Mouse (Mus musculus): ENCODE measurements around the gene Klf5. TPM values are rescaled to one million over a fixed set of nuclear protein-coding genes. Genes with fewer than 3 reads are reported as not detected.
A peak's percentile ranks its signal among the peaks of the same experiment; 100 is the strongest.

The Klf5 gene
- polyA plus RNA-seq, 1 experiment from 2014 or later = 97.2 TPM

DNA sequence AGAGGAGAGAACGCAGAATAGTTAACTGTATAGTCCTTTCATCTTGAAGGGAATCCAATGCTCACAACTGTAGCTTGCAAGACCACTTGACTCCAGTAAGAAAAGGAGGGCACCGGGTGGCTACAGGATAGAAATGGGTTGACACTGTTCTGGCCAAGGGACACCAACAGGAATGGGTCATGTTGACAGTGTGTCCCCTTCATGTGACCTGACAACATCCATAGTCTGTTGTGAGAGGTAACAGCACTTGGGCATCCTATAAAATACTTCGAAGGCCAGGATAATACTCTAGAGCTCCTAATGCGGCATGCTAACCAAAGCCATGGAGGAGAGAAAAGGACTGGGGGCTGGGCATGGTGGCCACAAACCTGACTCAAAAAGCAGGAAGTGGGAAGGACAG is 17.8 kb downstream of the Klf5 start:
- H3K27me3 ChIP-seq (ENCODE audit: control insufficient read depth, insufficient read depth, low read length) = no peaks in the 10 kb centered on the region
- H3K27ac ChIP-seq (ENCODE audit: low read length) = no peak overlapping the region
- no peak overlapping the region for H3K4me3 ChIP-seq (ENCODE audit: low read depth, low read length)
- H3K4me2 ChIP-seq (replicated peaks; ENCODE audit: low read depth, low read length) = no peak overlapping the region
- H3K9ac ChIP-seq (replicated peaks; ENCODE audit: low read depth, low read length) = no peak overlapping the region
- peaks cover 2% of the 10 kb centered on the region; the same call in 1 of the 2 replicates for H3K36me3 ChIP-seq (ENCODE audit: control insufficient read depth, insufficient read depth, low read length)
- WGBS = 92% methylated on average over 4 of the region's 4 CpGs
- no peaks in the 10 kb centered on the region for H3K9me3 ChIP-seq (ENCODE audit: control insufficient read depth, low read depth, low read length)
- ATAC-seq (ENCODE audit: insufficient number of reproducible peaks, insufficient read depth, low FRiP score, low read depth) = no peak
- no peaks in the 10 kb centered on the region for H3K4me1 ChIP-seq (ENCODE audit: control insufficient read depth, insufficient read depth, low read length)

DNA sequence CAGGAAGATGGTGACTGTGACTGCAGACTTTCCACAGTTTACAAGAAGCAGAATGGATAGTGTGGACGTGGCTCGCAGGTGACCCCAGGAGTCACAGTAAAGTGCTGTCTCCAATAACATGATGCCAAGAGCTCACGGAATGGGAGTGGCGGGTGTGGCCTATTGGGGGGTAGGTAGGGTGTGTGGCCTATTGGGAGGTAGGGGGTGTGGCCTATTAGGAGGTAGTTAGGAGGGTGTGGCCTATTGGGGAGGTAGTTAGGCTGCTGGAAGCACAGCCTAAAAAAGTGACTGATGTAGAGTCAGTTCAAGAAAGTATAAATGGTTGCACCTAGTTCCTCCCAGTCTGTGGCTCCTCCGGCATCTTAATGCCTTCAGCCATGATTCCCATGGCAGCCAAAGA is 22.2 kb downstream of the Klf5 start:
- Histone ChIP-seq H3K4me3 (ENCODE audit: low read depth, low read length) (no peak overlapping the region), H3K36me3 (ENCODE audit: control insufficient read depth, insufficient read depth, low read length) (no peaks in the 10 kb centered on the region), H3K27ac (ENCODE audit: low read length) (no peak overlapping the region), H3K4me2 (replicated peaks; ENCODE audit: low read depth, low read length) (no peak overlapping the region), H3K9ac (replicated peaks; ENCODE audit: low read depth, low read length) (no peak overlapping the region), H3K27me3 (ENCODE audit: control insufficient read depth, insufficient read depth, low read length) (no peaks in the 10 kb centered on the region), H3K9me3 (ENCODE audit: control insufficient read depth, low read depth, low read length) (no peaks in the 10 kb centered on the region), H3K4me1 (ENCODE audit: control insufficient read depth, insufficient read depth, low read length) (no peaks in the 10 kb centered on the region)
- ATAC-seq (ENCODE audit: insufficient number of reproducible peaks, insufficient read depth, low FRiP score, low read depth) = no peak
- WGBS = 72% methylated on average over 5 of the region's 5 CpGs

GRCm38 (mm10) chr14:99323376-99323775 is 24.9 kb downstream of the Klf5 start:
- no peak overlapping the region for H3K27ac ChIP-seq (ENCODE audit: low read length)
- H3K9ac ChIP-seq (replicated peaks; ENCODE audit: low read depth, low read length) = no peak overlapping the region
- 92% methylated on average over 10 of the region's 10 CpGs for WGBS
- no peak overlapping the region for H3K4me3 ChIP-seq (ENCODE audit: low read depth, low read length)
- H3K4me2 ChIP-seq (replicated peaks; ENCODE audit: low read depth, low read length) = no peak overlapping the region
- no peak for ATAC-seq (ENCODE audit: insufficient number of reproducible peaks, insufficient read depth, low FRiP score, low read depth)
- no peaks in the 10 kb centered on the region for H3K36me3 ChIP-seq (ENCODE audit: control insufficient read depth, insufficient read depth, low read length)
- no peaks in the 10 kb centered on the region for H3K4me1 ChIP-seq (ENCODE audit: control insufficient read depth, insufficient read depth, low read length)
- H3K27me3 ChIP-seq (ENCODE audit: control insufficient read depth, insufficient read depth, low read length) = no peaks in the 10 kb centered on the region
- H3K9me3 ChIP-seq (ENCODE audit: control insufficient read depth, low read depth, low read length) = no peaks in the 10 kb centered on the region

DNA sequence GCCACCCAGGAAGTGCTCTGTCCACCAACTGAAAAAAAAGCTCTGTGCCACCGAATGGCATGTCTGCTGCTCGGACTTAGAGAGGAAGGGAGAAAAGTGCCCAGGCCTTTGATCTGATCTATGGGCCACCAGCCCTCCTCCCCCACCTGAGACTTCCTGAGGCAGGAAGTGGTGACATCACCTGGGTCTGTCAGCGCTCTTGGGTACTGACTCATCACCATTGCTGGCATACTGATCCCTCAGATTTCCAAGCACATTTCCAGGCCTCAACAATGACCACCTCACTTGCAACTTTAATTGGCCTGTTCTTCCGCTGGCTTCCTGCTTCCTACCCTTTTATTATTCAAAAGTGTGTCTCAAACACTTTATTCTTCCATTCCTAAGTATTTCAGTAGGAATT is 26.0 kb downstream of the Klf5 start:
- H3K27ac ChIP-seq (ENCODE audit: low read length) = no peak overlapping the region
- H3K36me3 ChIP-seq (ENCODE audit: control insufficient read depth, insufficient read depth, low read length) = no peaks in the 10 kb centered on the region
- no peaks in the 10 kb centered on the region for H3K27me3 ChIP-seq (ENCODE audit: control insufficient read depth, insufficient read depth, low read length)
- 78% methylated on average over 4 of the region's 4 CpGs for whole genome bisulfite sequencing
- H3K4me2 ChIP-seq (replicated peaks; ENCODE audit: low read depth, low read length) = no peak overlapping the region
- H3K4me3 ChIP-seq (ENCODE audit: low read depth, low read length) = no peak overlapping the region
- no peaks in the 10 kb centered on the region for H3K4me1 ChIP-seq (ENCODE audit: control insufficient read depth, insufficient read depth, low read length)
- ATAC-seq (ENCODE audit: insufficient number of reproducible peaks, insufficient read depth, low FRiP score, low read depth) = no peak
- H3K9me3 ChIP-seq (ENCODE audit: control insufficient read depth, low read depth, low read length) = no peaks in the 10 kb centered on the region
- H3K9ac ChIP-seq (replicated peaks; ENCODE audit: low read depth, low read length) = no peak overlapping the region

DNA sequence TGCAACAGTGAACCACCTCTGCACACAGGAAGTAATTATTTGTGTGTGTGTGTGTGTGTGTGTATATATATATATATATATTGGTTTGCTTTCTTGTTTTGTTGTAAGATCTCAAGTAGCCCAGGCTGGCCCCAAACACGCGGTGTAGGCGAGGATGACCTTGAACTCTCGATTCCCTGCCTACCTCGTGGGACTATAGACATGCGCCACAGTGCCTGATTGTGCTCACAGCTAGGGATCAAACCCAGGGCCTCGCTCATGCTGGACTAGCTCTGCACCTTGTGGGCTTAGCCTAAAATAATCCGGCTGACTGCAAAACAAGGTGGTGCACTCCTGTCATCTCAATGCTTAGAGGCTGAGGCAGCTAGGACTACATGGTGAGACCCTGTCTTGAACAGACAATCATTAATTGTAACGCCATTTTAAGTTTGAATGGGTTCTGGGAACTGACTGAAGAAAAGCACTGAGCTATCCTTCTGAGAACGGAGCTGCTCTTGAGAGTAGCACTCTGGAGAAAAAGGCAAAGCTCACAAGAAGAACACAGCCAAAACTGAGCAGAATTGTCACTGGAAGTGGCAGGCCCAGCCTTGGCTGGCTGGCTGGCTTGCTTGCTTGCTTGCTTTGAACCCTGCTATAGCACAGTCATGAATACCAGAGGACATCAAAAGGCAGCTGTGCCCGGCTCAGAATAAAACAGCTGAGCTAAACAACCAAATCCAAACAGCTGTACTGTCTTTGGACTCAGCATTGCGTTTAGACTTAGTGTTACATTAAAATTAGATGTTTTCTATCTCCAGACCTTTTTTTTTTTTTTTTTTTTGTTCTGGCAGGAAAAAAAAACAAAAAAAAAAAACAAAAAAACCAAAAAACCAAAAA is 27.3 kb downstream of the Klf5 start:
- Histone ChIP-seq H3K9ac (replicated peaks; ENCODE audit: low read depth, low read length) (no peak overlapping the region), H3K4me2 (replicated peaks; ENCODE audit: low read depth, low read length) (no peak overlapping the region), H3K27me3 (ENCODE audit: control insufficient read depth, insufficient read depth, low read length) (no peaks in the 10 kb centered on the region), H3K4me3 (ENCODE audit: low read depth, low read length) (no peak overlapping the region), H3K4me1 (ENCODE audit: control insufficient read depth, insufficient read depth, low read length) (no peaks in the 10 kb centered on the region), H3K27ac (ENCODE audit: low read length) (no peak overlapping the region), H3K36me3 (ENCODE audit: control insufficient read depth, insufficient read depth, low read length) (no peaks in the 10 kb centered on the region), H3K9me3 (ENCODE audit: control insufficient read depth, low read depth, low read length) (no peaks in the 10 kb centered on the region)
- WGBS = 83% methylated on average over 12 of the region's 12 CpGs
- 0 out of 2 replicates have a peak, but pooled peaks have one; percentile 30 for ATAC-seq (ENCODE audit: insufficient number of reproducible peaks, insufficient read depth, low FRiP score, low read depth)

DNA sequence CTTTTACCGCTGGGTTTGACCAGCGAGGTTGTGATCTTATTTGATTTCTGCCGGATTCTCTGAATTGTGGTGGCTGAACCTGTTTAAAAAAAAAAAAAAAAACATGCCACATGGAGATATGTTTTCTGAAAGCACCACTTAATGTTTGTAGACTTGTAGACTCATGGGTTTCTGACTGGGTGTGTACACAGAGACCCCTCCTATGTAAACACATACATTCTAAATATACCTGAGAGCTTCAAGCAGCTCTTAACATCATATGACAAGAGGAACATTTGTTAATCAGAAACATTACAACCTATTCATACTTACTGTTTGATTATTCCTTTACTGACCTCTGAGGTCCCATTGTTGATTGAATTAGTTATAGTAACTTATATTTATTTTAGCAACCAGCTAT is 38.1 kb downstream of the Klf5 start:
- Histone ChIP-seq H3K4me2 (replicated peaks; ENCODE audit: low read depth, low read length) (no peak overlapping the region), H3K9ac (replicated peaks; ENCODE audit: low read depth, low read length) (no peak overlapping the region), H3K4me1 (ENCODE audit: control insufficient read depth, insufficient read depth, low read length) (no peaks in the 10 kb centered on the region), H3K36me3 (ENCODE audit: control insufficient read depth, insufficient read depth, low read length) (no peaks in the 10 kb centered on the region), H3K27ac (ENCODE audit: low read length) (no peak overlapping the region; the same call in 1 of the 2 replicates), H3K27me3 (ENCODE audit: control insufficient read depth, insufficient read depth, low read length) (no peaks in the 10 kb centered on the region), H3K4me3 (ENCODE audit: low read depth, low read length) (no peak overlapping the region), H3K9me3 (ENCODE audit: control insufficient read depth, low read depth, low read length) (no peaks in the 10 kb centered on the region)
- 60% methylated on average over 3 of the region's 3 CpGs for WGBS
- peak; percentile 96 for ATAC-seq (ENCODE audit: insufficient number of reproducible peaks, insufficient read depth, low FRiP score, low read depth)

DNA sequence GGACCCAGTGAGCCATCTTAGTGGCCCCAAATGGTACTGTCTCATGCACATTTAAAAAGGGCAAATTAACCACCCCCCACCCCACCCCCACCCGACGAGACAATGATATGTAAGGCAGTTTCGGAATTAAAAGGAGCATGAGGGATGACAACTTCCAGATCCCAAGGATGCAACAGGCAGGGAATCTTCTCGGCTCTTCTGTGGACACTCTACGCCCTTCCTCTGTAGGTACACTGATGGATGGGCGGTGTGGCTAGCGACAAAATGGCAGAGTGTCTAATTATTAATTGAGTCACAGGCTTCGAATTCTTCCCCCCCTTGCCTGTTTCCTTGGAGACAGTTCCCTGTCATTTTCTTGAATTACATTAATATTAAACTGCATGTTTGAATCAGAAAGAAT is 40.5 kb downstream of the Klf5 start:
- WGBS = 44% methylated on average over 8 of the region's 8 CpGs
- Histone ChIP-seq H3K4me2 (replicated peaks; ENCODE audit: low read depth, low read length) (no peak overlapping the region), H3K9ac (replicated peaks; ENCODE audit: low read depth, low read length) (no peak overlapping the region), H3K36me3 (ENCODE audit: control insufficient read depth, insufficient read depth, low read length) (no peaks in the 10 kb centered on the region), H3K4me3 (ENCODE audit: low read depth, low read length) (no peak overlapping the region), H3K4me1 (ENCODE audit: control insufficient read depth, insufficient read depth, low read length) (no peaks in the 10 kb centered on the region), H3K27me3 (ENCODE audit: control insufficient read depth, insufficient read depth, low read length) (no peaks in the 10 kb centered on the region), H3K9me3 (ENCODE audit: control insufficient read depth, low read depth, low read length) (no peaks in the 10 kb centered on the region), H3K27ac (ENCODE audit: low read length) (no peak overlapping the region)
- no peak for ATAC-seq (ENCODE audit: insufficient number of reproducible peaks, insufficient read depth, low FRiP score, low read depth)

- no peak overlapping the region for H3K27ac ChIP-seq (ENCODE audit: low read length)
- no peaks in the 10 kb centered on the region for H3K36me3 ChIP-seq (ENCODE audit: control insufficient read depth, insufficient read depth, low read length)
- no peaks in the 10 kb centered on the region for H3K4me1 ChIP-seq (ENCODE audit: control insufficient read depth, insufficient read depth, low read length)
- H3K9ac ChIP-seq (replicated peaks; ENCODE audit: low read depth, low read length) = no peak overlapping the region
- H3K4me2 ChIP-seq (replicated peaks; ENCODE audit: low read depth, low read length) = no peak overlapping the region
- 21% methylated on average over 9 of the region's 9 CpGs for WGBS
- no peaks in the 10 kb centered on the region for H3K9me3 ChIP-seq (ENCODE audit: control insufficient read depth, low read depth, low read length)
- ATAC-seq (ENCODE audit: insufficient number of reproducible peaks, insufficient read depth, low FRiP score, low read depth) = no peak
- H3K27me3 ChIP-seq (ENCODE audit: control insufficient read depth, insufficient read depth, low read length) = no peaks in the 10 kb centered on the region
- H3K4me3 ChIP-seq (ENCODE audit: low read depth, low read length) = no peak overlapping the region
Observed at GRCm38 (mm10) chr14:99339681-99340522, 41.4 kb downstream of the Klf5 start.

Measured in stomach, embryonic 14.5 days (tissue).